Mouse (Mus musculus): ENCODE data around the gene Znhit1.

Znhit1 gene

DNA sequence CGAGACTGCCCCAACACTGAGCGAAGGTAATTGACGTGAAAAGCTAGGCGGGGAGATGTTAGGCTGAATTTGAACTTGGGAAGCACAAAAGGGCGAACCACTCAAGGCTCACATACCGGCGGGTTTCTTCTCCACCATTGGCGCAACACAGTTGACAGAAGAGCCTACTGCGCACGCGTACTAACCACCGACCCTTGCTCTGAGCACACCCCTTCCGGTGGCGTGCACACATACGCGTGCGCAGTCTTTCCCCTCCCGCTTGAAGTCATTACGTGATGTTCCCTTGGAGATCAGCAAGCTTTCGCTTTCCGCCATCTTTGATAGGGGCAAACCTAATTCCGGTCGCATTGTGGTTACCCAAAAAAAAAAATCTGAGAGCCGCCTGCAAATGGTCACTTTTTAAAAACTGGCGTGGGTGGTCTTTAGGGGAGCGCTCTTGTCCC lies 1.1 kb downstream of the Znhit1 start, which contains the start of gene Plod3:
Gene Plod3 (plus strand): TSS at position 325 of the 443 bp plus-strand sequence.
- DNase-seq (ENCODE audit: low spot score): peak; percentile 100

GRCm38 (mm10) chr5:136984828-136985227 lies 3.0 kb downstream of the Znhit1 start:
- no peak for DNase-seq (ENCODE audit: low spot score)

DNA sequence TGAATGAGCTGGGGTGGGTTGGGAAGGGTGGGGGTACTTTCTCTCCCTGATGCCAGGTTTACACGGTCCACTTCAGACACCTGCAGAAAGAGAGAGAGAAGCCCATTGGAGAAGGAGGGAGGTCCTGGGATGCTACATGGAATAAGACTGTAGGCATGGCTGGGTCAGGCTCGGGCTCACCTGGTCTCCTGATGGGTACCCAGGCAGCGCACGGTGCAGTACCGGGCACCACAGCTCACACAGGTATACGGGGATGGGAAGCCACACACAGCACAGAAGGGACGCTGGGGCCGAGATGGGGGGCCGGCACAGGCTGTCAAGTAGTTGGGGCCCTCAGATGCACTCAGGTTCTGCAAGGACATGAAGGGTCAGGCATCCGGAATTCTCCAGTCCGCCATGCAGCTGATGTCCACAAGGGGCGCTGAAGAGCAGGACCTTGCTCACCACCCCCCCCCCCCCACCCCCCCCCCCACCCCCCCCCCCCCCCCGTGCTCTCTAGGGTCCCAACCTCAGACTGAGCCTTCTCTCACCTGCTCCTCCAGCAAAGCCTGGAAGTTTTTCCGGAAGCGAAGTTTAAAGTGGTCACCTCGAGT lies 5.4 kb downstream of the Znhit1 start:
- peak; percentile 45 for DNase-seq (ENCODE audit: low spot score)

DNA sequence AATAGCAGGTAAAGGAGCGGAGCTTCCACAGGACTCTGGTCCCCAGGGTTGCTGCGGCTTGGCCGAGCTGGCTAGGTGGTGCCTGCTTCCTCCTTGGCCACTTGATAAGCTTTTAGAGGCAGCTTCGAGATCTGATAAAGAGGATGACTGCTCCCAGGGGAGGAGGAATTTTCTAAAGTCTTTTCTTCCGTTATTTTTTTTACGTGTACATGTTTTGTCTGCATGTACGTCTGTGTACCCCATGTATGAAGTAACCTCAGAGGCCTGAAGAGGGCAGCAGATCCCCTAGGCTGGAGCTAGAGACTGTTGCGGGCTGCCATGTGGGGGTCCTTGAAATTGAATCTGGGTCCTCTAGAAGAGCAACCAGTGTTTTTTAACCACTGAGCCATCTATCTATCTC lies 6.8 kb downstream of the Znhit1 start:
- DNase-seq (ENCODE audit: low spot score): no peak

GRCm38 (mm10) chr5:136979762-136980161 lies 8.1 kb downstream of the Znhit1 start:
- DNase-seq (ENCODE audit: low spot score): no peak

GRCm38 (mm10) chr5:136977769-136978168 lies 10.1 kb downstream of the Znhit1 start:
- DNase-seq (ENCODE audit: low spot score): no peak

DNA sequence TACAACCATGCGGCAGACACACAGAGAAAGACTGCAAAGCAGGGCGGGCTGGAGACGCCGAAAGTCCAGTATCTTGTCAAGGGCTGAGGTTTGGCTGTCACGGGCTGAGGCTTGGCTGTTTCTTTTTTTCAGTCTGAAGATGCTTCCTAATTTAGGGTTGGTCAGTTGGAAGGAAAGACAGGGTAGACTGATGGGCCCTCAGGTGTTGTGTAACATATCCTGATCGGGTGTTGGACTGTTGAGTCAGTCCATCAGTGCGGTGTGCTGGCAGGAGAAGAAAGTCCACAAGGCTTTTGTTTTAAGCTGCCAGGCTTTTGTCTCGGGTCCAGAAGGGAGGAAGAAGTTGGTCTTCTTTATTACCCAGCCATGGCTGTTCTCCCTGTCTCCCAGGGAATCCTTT lies 14.2 kb downstream of the Znhit1 start:
- DNase-seq (ENCODE audit: low spot score): no peak

- peak; percentile 80 for DNase-seq (ENCODE audit: low spot score)
Measured at GRCm38 (mm10) chr5:136970703-136971102, 17.1 kb downstream of the Znhit1 start.

DNA sequence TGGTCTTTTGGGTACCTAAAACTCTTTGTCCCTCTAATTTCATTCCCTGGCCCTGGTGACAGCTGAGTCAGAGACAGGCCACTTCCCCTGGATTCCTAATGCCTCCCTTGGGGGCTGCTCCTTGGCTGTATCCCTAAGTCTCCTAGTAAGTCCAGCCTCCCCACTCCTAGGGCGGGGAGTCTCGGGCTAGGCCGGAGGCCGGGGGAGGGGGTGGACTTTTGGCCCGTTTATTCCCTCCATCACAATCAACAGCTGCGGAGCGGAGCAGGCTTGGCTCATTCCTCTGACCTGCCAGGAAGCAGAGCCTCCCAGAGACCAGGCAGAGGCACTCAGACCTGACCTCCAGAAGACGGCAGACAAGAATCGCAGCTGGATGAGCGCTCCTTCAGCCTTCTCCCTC lies 20.2 kb downstream of the Znhit1 start:
- DNase-seq (ENCODE audit: low spot score): peak; percentile 75

GRCm38 (mm10) chr5:136966861-136967455 lies 20.9 kb downstream of the Znhit1 start:
- DNase-seq (ENCODE audit: low spot score): no peak

GRCm38 (mm10) chr5:136966331-136966730 lies 21.5 kb downstream of the Znhit1 start, which contains the start of gene Cldn15:
Cldn15 (plus strand) TSS chr5:136966616.
- no peak for DNase-seq (ENCODE audit: low spot score)

DNA sequence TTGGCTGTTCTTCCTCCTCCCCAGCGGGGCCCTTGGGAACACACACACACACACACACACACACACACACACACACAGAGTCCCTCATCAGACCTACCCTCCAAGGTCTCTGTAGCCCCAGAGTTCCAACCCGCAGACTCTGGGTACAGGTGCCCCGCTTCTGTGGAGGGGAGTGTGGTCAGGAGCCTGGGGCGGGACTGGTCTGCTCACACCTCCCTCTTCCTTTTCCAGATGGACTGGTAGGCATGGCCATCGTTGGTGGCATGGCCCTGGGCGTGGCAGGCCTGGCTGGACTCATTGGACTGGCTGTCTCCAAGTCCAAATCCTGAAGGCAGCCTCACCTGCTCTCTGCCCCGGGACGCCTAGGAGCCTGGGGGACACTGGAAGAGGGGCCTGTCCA lies 22.1 kb downstream of the Znhit1 start:
- no peak for DNase-seq (ENCODE audit: low spot score)

DNA sequence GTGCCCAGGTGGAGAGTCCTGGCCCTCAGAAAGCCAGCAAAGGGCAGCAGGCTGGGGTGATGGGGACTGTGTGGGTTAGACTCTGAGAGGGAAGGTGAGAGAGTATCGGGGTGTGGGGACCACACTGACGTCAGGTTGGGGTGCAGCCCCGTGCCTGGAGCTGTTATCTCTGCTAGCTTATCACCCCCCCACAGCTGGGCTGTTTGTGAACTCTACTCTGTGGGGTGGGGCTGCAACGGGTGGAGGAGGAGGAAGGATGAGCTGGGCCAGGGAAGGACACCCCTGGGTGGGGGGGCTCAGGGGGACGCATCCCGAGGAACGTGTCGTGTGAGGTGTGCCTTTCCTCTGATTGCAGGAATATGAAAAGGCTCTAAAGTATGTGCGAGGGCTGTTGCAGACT lies 22.6 kb downstream of the Znhit1 start:
- DNase-seq (ENCODE audit: low spot score): no peak

DNA sequence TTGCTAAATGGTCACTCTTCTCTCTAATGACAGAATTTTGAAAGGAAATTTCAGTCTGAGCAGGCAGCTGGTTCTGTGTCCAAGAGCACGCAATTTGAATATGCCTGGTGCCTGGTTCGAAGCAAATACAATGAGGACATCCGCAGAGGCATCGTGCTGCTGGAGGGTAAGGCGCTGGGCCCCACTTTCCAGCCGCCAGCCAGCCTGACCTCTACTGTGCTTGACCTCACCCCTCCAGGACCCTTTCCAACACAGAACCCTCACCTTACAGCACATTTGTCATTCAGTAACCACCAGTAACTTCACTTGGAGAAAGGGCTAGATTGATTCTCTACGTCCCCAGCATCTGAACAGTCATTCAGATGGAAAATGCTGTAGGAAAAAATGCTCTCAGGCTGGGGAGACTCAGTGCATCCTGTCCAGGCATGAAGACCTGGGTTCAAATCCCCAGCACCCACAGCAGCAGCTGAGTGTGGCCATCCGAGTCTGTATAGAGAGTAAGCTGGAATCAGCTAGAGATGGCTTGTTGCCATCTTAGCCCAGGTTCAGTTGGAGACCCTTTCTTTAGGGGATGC lies 24.8 kb downstream of the Znhit1 start:
- no peak for DNase-seq (ENCODE audit: low spot score)

GRCm38 (mm10) chr5:136962501-136962900 lies 25.3 kb downstream of the Znhit1 start:
- DNase-seq (ENCODE audit: low spot score): peak; percentile 91

GRCm38 (mm10) chr5:136961983-136962461 lies 25.8 kb downstream of the Znhit1 start:
- peak; percentile 94 for DNase-seq (ENCODE audit: low spot score)

GRCm38 (mm10) chr5:136961334-136961982 lies 26.4 kb downstream of the Znhit1 start:
- peak; percentile 66 for DNase-seq (ENCODE audit: low spot score)

GRCm38 (mm10) chr5:136960053-136960452 lies 27.8 kb downstream of the Znhit1 start:
- DNase-seq (ENCODE audit: low spot score): no peak

DNA sequence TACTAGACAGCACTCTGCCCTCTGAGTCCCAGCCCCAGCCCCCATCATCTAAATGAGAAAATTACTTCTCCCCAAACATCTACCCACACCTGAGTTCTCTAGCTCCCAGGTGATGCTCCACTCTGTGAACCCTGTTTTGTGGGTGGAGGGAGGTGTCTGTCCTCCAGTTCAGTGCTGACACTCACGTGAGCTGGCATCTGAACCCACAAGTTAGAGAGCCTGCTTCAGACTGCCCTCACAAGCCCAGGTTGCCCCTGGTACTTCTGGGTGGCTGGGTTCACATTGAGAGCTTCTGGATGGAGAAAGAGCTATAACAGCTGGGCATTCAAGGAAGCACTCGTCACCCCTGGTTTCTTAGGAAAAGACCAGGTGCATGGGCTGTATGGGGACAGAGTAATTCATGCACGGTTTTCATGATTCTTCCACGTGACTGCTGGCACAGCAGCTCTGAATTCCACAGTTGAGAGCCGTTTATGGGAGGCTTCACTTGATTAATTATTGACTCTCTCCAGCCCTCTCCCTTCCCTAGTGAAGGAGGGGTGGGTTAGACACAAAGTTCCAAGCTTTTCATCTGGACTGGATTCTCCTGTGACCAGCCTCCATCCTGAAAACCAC lies 28.7 kb downstream of the Znhit1 start:
- no peak for DNase-seq (ENCODE audit: low spot score)

DNA sequence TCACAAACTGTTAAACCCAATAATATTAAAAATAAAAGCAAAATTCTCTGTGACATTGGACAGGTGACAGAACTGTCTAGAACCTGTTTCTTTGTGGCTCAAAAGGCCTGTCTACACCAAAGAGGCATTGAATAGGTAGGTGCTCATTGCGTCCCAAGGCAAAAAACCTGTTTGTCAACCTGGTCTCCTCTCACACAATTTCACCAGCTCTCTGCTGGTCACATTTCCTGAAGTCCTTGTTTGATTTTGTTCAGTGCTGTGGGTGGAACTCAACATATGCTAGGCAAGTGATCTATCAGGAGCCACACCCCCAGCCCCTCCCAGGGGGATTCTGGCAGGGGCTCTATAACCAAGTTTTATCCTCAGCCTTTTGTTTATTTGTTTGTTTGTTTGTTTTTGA lies 30.6 kb downstream of the Znhit1 start:
- no peak for DNase-seq (ENCODE audit: low spot score)

GRCm38 (mm10) chr5:136955622-136956021 lies 32.2 kb downstream of the Znhit1 start:
- no peak for DNase-seq (ENCODE audit: low spot score)

GRCm38 (mm10) chr5:136953440-136953951 lies 34.3 kb downstream of the Znhit1 start:
- peak; percentile 57 for DNase-seq (ENCODE audit: low spot score)

Data from MN1 (cell line).